Mouse (Mus musculus): ENCODE measurements around the gene Prkca.

DNA sequence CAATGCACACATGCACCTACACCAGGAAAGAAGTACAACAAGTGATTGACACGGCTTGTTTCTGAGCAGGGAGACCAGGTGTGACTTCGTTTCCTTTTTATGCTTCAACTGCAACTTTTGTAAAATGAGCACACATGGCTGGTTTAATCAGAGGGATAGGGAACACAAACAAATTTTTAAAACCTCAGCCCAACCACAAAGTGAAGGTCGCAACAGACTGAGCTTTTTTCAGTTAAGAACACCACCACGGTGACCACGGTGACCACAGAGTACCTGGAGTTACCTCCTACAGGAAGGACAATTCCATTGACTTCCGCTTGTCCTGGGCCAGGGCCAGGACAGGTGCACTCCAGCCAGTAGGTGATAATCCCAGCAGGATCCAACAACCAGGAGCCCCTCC, 25.9 kb downstream of the Prkca start:
- TF ChIP-seq CTCF (IDR thresholded peaks at IDR 0.05; ENCODE audit: extremely low read depth, insufficient read depth, low read length) (no peak), POLR2A (IDR thresholded peaks at IDR 0.05; ENCODE audit: extremely low read depth, insufficient read depth, low read length) (no peak)
